Comparison of ENCODE assay signal across 8 mouse cellular contexts in genomic region chr11:5912635-5913034, GRCm38 (mm10). TPM values are rescaled to one million over a fixed set of nuclear protein-coding genes. Genes with fewer than 3 reads are reported as not detected.
DNase-seq lines count a peak whose midpoint lies in the region; ATAC-seq and TF ChIP-seq lines count a peak whose summit lies in the region.

No protein-coding gene starts in this region.

- no peak for ATAC-seq in liver, embryonic 11.5 days (replicated peaks; ENCODE audit: low FRiP score)
- ATAC-seq in heart, postnatal 0 days (ENCODE audit: insufficient read depth, low read depth) = peak; percentile 65
- no peak for ATAC-seq in midbrain, postnatal 0 days (ENCODE audit: low FRiP score)

- 25% methylated on average over 5 of the region's 5 CpGs for WGBS in liver, embryonic 11.5 days
- 18% methylated on average over 5 of the region's 5 CpGs for WGBS in heart, postnatal 0 days
- WGBS in midbrain, postnatal 0 days = 22% methylated on average over 5 of the region's 5 CpGs

- no peak overlapping the region for H3K9ac ChIP-seq in liver, embryonic 11.5 days (ENCODE audit: low read depth, low read length)
- H3K9ac ChIP-seq in heart, postnatal 0 days (replicated peaks; ENCODE audit: low read depth, low read length) = no peak overlapping the region
- H3K9ac ChIP-seq in midbrain, postnatal 0 days (replicated peaks; ENCODE audit: low read length, poor library complexity, severe bottlenecking) = no peak overlapping the region

- intact Hi-C loops in left cerebral cortex, adult 2 months (cut with DNase I) = loop anchor here (2.0 kb wide), 1 partner anchor 26 kb away; no protein-coding TSS in a partner anchor

- TF ChIP-seq CTCF in heart, postnatal 0 days (IDR thresholded peaks at IDR 0.05; ENCODE audit: low read depth) = peak; percentile 84
- peak; percentile 78 for TF ChIP-seq CTCF in left cerebral cortex, adult 2 months (IDR thresholded peaks at IDR 0.05)
- TF ChIP-seq CTCF in midbrain, postnatal 0 days (IDR thresholded peaks at IDR 0.05) = peak; percentile 68

- H3K9me3 ChIP-seq in liver, embryonic 11.5 days (ENCODE audit: control insufficient read depth, low read length) = no peaks in the 10 kb centered on the region
- no peaks in the 10 kb centered on the region for H3K9me3 ChIP-seq in heart, postnatal 0 days (replicated peaks; ENCODE audit: control insufficient read depth, low read length)
- H3K9me3 ChIP-seq in midbrain, postnatal 0 days (ENCODE audit: low read length) = no peaks in the 10 kb centered on the region

- H3K4me1 ChIP-seq in liver, embryonic 11.5 days (replicated peaks; ENCODE audit: control insufficient read depth, insufficient read depth, low read length) = no peaks in the 10 kb centered on the region
- peaks cover 24% of the 10 kb centered on the region for H3K4me1 ChIP-seq in heart, postnatal 0 days (ENCODE audit: control insufficient read depth, insufficient read depth)
- no peaks in the 10 kb centered on the region for H3K4me1 ChIP-seq in midbrain, postnatal 0 days (ENCODE audit: insufficient read depth, low read length)

- H3K36me3 ChIP-seq in liver, embryonic 11.5 days (ENCODE audit: control insufficient read depth, insufficient read depth, low read length) = no peaks in the 10 kb centered on the region
- H3K36me3 ChIP-seq in heart, postnatal 0 days (replicated peaks; ENCODE audit: control insufficient read depth, insufficient read depth, low read length) = no peaks in the 10 kb centered on the region
- no peaks in the 10 kb centered on the region for H3K36me3 ChIP-seq in midbrain, postnatal 0 days (ENCODE audit: insufficient read depth, low read length)

- 0 out of 2 replicates have a peak, but pooled peaks cover 3% of the 10 kb centered on the region for H3K27me3 ChIP-seq in liver, embryonic 11.5 days (replicated peaks; ENCODE audit: control insufficient read depth, insufficient read depth, low read length)
- H3K27me3 ChIP-seq in heart, postnatal 0 days (ENCODE audit: control insufficient read depth, insufficient read depth, low read length) = no peaks in the 10 kb centered on the region
- H3K27me3 ChIP-seq in midbrain, postnatal 0 days (ENCODE audit: insufficient read depth, low read length) = no peaks in the 10 kb centered on the region

- H3K4me3 ChIP-seq in liver, embryonic 11.5 days (ENCODE audit: low read depth, low read length) = no peak overlapping the region
- no peak overlapping the region for H3K4me3 ChIP-seq in heart, postnatal 0 days (ENCODE audit: low read depth, low read length)
- no peak overlapping the region for H3K4me3 ChIP-seq in left cerebral cortex, adult 2 months
- H3K4me3 ChIP-seq in midbrain, postnatal 0 days (ENCODE audit: low read depth, low read length) = no peak overlapping the region

- H3K4me2 ChIP-seq in liver, embryonic 11.5 days = no peak overlapping the region
- no peak overlapping the region for H3K4me2 ChIP-seq in heart, postnatal 0 days (ENCODE audit: low read depth, low read length)
- no peak overlapping the region for H3K4me2 ChIP-seq in midbrain, postnatal 0 days (ENCODE audit: low read depth, low read length, poor library complexity, severe bottlenecking)

- TF ChIP-seq EP300 in heart, postnatal 0 days (IDR thresholded peaks at IDR 0.05; ENCODE audit: low read depth) = no peak

- H3K27ac ChIP-seq in liver, embryonic 11.5 days (ENCODE audit: low read depth, low read length) = no peak overlapping the region
- H3K27ac ChIP-seq in heart, postnatal 0 days (ENCODE audit: low read depth) = no peak overlapping the region
- 0 out of 2 replicates have a peak overlapping the region, but pooled peaks have one; percentile 30 for H3K27ac ChIP-seq in left cerebral cortex, adult 2 months
- H3K27ac ChIP-seq in midbrain, postnatal 0 days (ENCODE audit: low read depth, low read length) = no peak overlapping the region

- DNase-seq in liver (peak; percentile 66), ZHBTc4 (ENCODE audit: low read depth, low spot score) (peak; percentile 59)
- no peak for DNase-seq in liver, embryonic 11.5 days (ENCODE audit: low spot score)
- DNase-seq in embryo, embryonic 10 days (ENCODE audit: low spot score) = peak; percentile 79
- DNase-seq in heart, postnatal 0 days (ENCODE audit: low spot score) = peak; percentile 52
- peak; percentile 66 to 71 for DNase-seq in left cerebral cortex, adult 2 months (ENCODE audit: extremely low spot score in 1 of 2, low spot score in 2 of 2)
- peak; percentile 51 for DNase-seq in midbrain, postnatal 0 days (ENCODE audit: low spot score)
- peak; percentile 72 for DNase-seq in urinary bladder, postnatal 14 days (ENCODE audit: low spot score)

RNA-seq across cellular contexts. Expression of gene Myl7, which starts 14.1 kb away (rescaled TPM):
- 73.1 and 156 TPM in 2 replicates for polyA plus RNA-seq in liver, embryonic 11.5 days (2014; fragmentation: Nextera tagmentation; extraction: Ambion mirVana)
- 1,536 and 2,717 TPM in 2 replicates for total RNA-seq in heart, postnatal 0 days (2014; rRNA removed; ENCODE audit: low replicate concordance)
- polyA plus RNA-seq in heart, postnatal 0 days (2015; fragmentation: Nextera tagmentation; extraction: Ambion mirVana) = 5,015 and 6,387 TPM in 2 replicates
- not detected for total RNA-seq in left cerebral cortex, adult 2 months (2021)
- not detected in 2 replicates for total RNA-seq in midbrain, postnatal 0 days (2014; rRNA removed)
- polyA plus RNA-seq in midbrain, postnatal 0 days (2015; fragmentation: Nextera tagmentation; extraction: Ambion mirVana) = 0.31 TPM in 1 of 2 replicates, not detected in the other

RNA-seq across cellular contexts. Expression of gene Pold2, which starts 34.5 kb away (rescaled TPM):
- 151 and 158 TPM in 2 replicates for polyA plus RNA-seq in liver, embryonic 11.5 days (2014; fragmentation: Nextera tagmentation; extraction: Ambion mirVana)
- total RNA-seq in heart, postnatal 0 days (2014; rRNA removed; ENCODE audit: low replicate concordance) = 23.9 and 58.7 TPM in 2 replicates
- 54.6 and 60.0 TPM in 2 replicates for polyA plus RNA-seq in heart, postnatal 0 days (2015; fragmentation: Nextera tagmentation; extraction: Ambion mirVana)
- total RNA-seq in left cerebral cortex, adult 2 months (2021) = 10 to 100 TPM; 18.7 to 20.7 TPM
- 21.3 and 30.3 TPM in 2 replicates for total RNA-seq in midbrain, postnatal 0 days (2014; rRNA removed)
- 41.1 and 47.7 TPM in 2 replicates for polyA plus RNA-seq in midbrain, postnatal 0 days (2015; fragmentation: Nextera tagmentation; extraction: Ambion mirVana)

RNA-seq across cellular contexts. Expression of gene Gck, which starts 37.2 kb away (rescaled TPM):
- polyA plus RNA-seq in liver, embryonic 11.5 days (2014; fragmentation: Nextera tagmentation; extraction: Ambion mirVana) = 0.35 and 0.45 TPM in 2 replicates
- total RNA-seq in heart, postnatal 0 days (2014; rRNA removed; ENCODE audit: low replicate concordance) = not detected in 2 replicates
- polyA plus RNA-seq in heart, postnatal 0 days (2015; fragmentation: Nextera tagmentation; extraction: Ambion mirVana) = 0.71 and 0.78 TPM in 2 replicates
- 1 to 10 TPM; 1.7 to 2.4 TPM for total RNA-seq in left cerebral cortex, adult 2 months (2021)
- 7.6 and 7.7 TPM in 2 replicates for total RNA-seq in midbrain, postnatal 0 days (2014; rRNA removed)
- polyA plus RNA-seq in midbrain, postnatal 0 days (2015; fragmentation: Nextera tagmentation; extraction: Ambion mirVana) = 13.2 and 14.1 TPM in 2 replicates

RNA-seq across cellular contexts. Expression of gene Ykt6, which starts 42.9 kb away (rescaled TPM):
- 18.4 TPM in 2 replicates for polyA plus RNA-seq in liver, embryonic 11.5 days (2014; fragmentation: Nextera tagmentation; extraction: Ambion mirVana)
- total RNA-seq in heart, postnatal 0 days (2014; rRNA removed; ENCODE audit: low replicate concordance) = 55.8 and 83.9 TPM in 2 replicates
- 35.2 and 37.4 TPM in 2 replicates for polyA plus RNA-seq in heart, postnatal 0 days (2015; fragmentation: Nextera tagmentation; extraction: Ambion mirVana)
- total RNA-seq in left cerebral cortex, adult 2 months (2021) = 10 to 100 TPM; 75.8 to 79.8 TPM
- 148 and 151 TPM in 2 replicates for total RNA-seq in midbrain, postnatal 0 days (2014; rRNA removed)
- polyA plus RNA-seq in midbrain, postnatal 0 days (2015; fragmentation: Nextera tagmentation; extraction: Ambion mirVana) = 87.0 and 89.0 TPM in 2 replicates

RNA-seq across cellular contexts. Expression of gene Aebp1, which starts 50.9 kb away (rescaled TPM):
- polyA plus RNA-seq in liver, embryonic 11.5 days (2014; fragmentation: Nextera tagmentation; extraction: Ambion mirVana) = 11.3 TPM in 2 replicates
- total RNA-seq in heart, postnatal 0 days (2014; rRNA removed; ENCODE audit: low replicate concordance) = 14.2 and 23.5 TPM in 2 replicates
- polyA plus RNA-seq in heart, postnatal 0 days (2015; fragmentation: Nextera tagmentation; extraction: Ambion mirVana) = 17.5 and 19.4 TPM in 2 replicates
- total RNA-seq in left cerebral cortex, adult 2 months (2021) = 10 to 100 TPM; 16.5 to 22.8 TPM
- 19.8 and 29.7 TPM in 2 replicates for total RNA-seq in midbrain, postnatal 0 days (2014; rRNA removed)
- 25.8 and 28.9 TPM in 2 replicates for polyA plus RNA-seq in midbrain, postnatal 0 days (2015; fragmentation: Nextera tagmentation; extraction: Ambion mirVana)

Comparison
In these comparisons a context has a peak if more than half of its experiments do, and no peak if none do; other contexts are left out.
1. RNA of gene Myl7, which starts 14.1 kb away (total RNA-seq): 1,536 to 2,717 TPM in heart, postnatal 0 days; not detected in left cerebral cortex, adult 2 months and not detected in midbrain, postnatal 0 days; every median in the first group is over 1,000 times any median in the second.
2. Peak in every context shown above with its lines, with median percentiles within 50 percentile points of each other: CTCF ChIP-seq.